Comparison of ENCODE assay signal across 25 mouse cellular contexts in the genomic region with DNA sequence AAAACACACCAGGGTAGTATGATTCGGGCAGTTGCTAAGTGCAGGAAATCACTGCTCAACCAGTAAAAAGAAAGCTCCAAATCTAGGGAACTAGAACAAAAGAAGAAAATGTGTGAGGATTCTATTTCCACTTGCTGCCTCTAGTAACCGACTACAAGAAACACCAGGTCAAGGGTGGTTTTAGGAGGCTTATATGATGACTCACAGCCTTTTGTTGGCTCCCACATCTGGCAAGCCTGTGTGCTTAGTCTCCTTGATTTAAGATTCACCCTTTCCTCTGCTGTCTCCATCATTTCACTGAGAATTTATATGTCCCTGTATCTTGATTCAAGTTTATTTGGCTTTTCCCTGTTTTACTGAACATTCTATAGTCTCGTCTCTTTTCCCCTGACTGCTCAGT.
A peak's percentile ranks its signal among the peaks of the same experiment; 100 is the strongest.
DNase-seq lines count a peak whose midpoint lies in the region; ATAC-seq lines count a peak whose summit lies in the region.
"Had no signal": no experiment of that assay in that cellular context is flagged by ENCODE, and none has a peak within 500 bp of the region (broad histone marks: within the 10 kb centered on the region; RNA-seq: fewer than 3 reads in every experiment).

No protein-coding gene starts in this region.

- no peaks in the 10 kb centered on the region for H3K36me3 ChIP-seq in hindbrain, embryonic 16.5 days (ENCODE audit: control insufficient read depth, insufficient read depth, low read length)
- H3K36me3 ChIP-seq: embryonic facial prominence, embryonic 12.5 days; embryonic facial prominence, embryonic 15.5 days; forebrain, embryonic 12.5 days; forebrain, embryonic 15.5 days; heart, embryonic 13.5 days had no signal

- H3K9me3 ChIP-seq in hindbrain, embryonic 16.5 days (ENCODE audit: control insufficient read depth, low read length): no peaks in the 10 kb centered on the region
- H3K9me3 ChIP-seq: embryonic facial prominence, embryonic 12.5 days; embryonic facial prominence, embryonic 15.5 days; forebrain, embryonic 12.5 days; forebrain, embryonic 15.5 days; heart, embryonic 13.5 days had no signal

- no peaks in the 10 kb centered on the region for H3K27me3 ChIP-seq in hindbrain, embryonic 16.5 days (replicated peaks; ENCODE audit: control insufficient read depth, insufficient read depth, low read length)
- H3K27me3 ChIP-seq: embryonic facial prominence, embryonic 12.5 days; embryonic facial prominence, embryonic 15.5 days; forebrain, embryonic 12.5 days; forebrain, embryonic 15.5 days; heart, embryonic 13.5 days had no signal

- no peak for ATAC-seq in hindbrain, embryonic 16.5 days
- ATAC-seq: forebrain, embryonic 15.5 days; intestine, postnatal 0 days; Patski had no signal

- H3K9ac ChIP-seq in hindbrain, embryonic 16.5 days (ENCODE audit: low read depth, low read length): no peak overlapping the region
- H3K9ac ChIP-seq: embryonic facial prominence, embryonic 12.5 days; embryonic facial prominence, embryonic 15.5 days; forebrain, embryonic 12.5 days; forebrain, embryonic 15.5 days; heart, embryonic 13.5 days; hindbrain, embryonic 14.5 days had no signal

- H3K4me1 ChIP-seq in hindbrain, embryonic 16.5 days (ENCODE audit: control insufficient read depth, insufficient read depth, low read depth, low read length): no peaks in the 10 kb centered on the region
- H3K4me1 ChIP-seq: embryonic facial prominence, embryonic 12.5 days; embryonic facial prominence, embryonic 15.5 days; forebrain, embryonic 12.5 days; forebrain, embryonic 15.5 days; heart, embryonic 13.5 days had no signal

- DNase-seq in adrenal gland, adult 2 months: peak; percentile 44
- no peak for DNase-seq in adrenal gland, adult 18-20 months (ENCODE audit: low spot score in 2 of 2)
- DNase-seq in 3134 (ENCODE audit: extremely low read depth, insufficient read length, low spot score) (peak; percentile 10), NIH3T3 (ENCODE audit: low read depth) (peak; percentile 64)
- peak; percentile 5 for DNase-seq in adrenal gland, postnatal 14 days
- DNase-seq in spleen, adult 12 weeks (ENCODE audit: low spot score): no peak
- DNase-seq in thymus, adult 18-20 months: no peak
- DNase-seq: cerebellum, adult 11 months; cerebellum, adult 2 months; cerebellum, adult 9-11 months; cerebellum, postnatal 25 days; gastrocnemius, postnatal 25 days; heart, adult 18-20 months; heart, postnatal 14 days; heart, postnatal 4 days; kidney, adult 8-10 months had no signal

- no peak overlapping the region for H3K27ac ChIP-seq in hindbrain, embryonic 16.5 days (ENCODE audit: low read depth, low read length)
- H3K27ac ChIP-seq: embryonic facial prominence, embryonic 12.5 days; embryonic facial prominence, embryonic 15.5 days; forebrain, embryonic 12.5 days; forebrain, embryonic 15.5 days; heart, embryonic 13.5 days; hindbrain, embryonic 14.5 days had no signal

- H3K4me3 ChIP-seq in hindbrain, embryonic 16.5 days (ENCODE audit: low read length): no peak overlapping the region
- H3K4me3 ChIP-seq: embryonic facial prominence, embryonic 12.5 days; embryonic facial prominence, embryonic 15.5 days; forebrain, embryonic 12.5 days; forebrain, embryonic 15.5 days; heart, embryonic 13.5 days had no signal

- no peak overlapping the region for H3K4me2 ChIP-seq in hindbrain, embryonic 16.5 days (ENCODE audit: low read length)
- H3K4me2 ChIP-seq: embryonic facial prominence, embryonic 12.5 days; embryonic facial prominence, embryonic 15.5 days; forebrain, embryonic 12.5 days; forebrain, embryonic 15.5 days; heart, embryonic 13.5 days; hindbrain, embryonic 14.5 days had no signal

- WGBS in hindbrain, embryonic 16.5 days: 83% methylated on average over 3 of the region's 3 CpGs

Comparison
In these comparisons a context has a peak if more than half of its experiments do, and no peak if none do; other contexts are left out.
1. DNase-seq: peak in adrenal gland, adult 2 months (single experiment), 3134 (single experiment), NIH3T3 (single experiment) and adrenal gland, postnatal 14 days (single experiment); none in adrenal gland, adult 18-20 months (0 of 2), spleen, adult 12 weeks (single experiment) and thymus, adult 18-20 months (0 of 2).